Mouse (Mus musculus): ENCODE measurements around the gene Amn. TPM values are rescaled to one million over a fixed set of nuclear protein-coding genes. Genes with fewer than 3 reads are reported as not detected.

Amn gene
- polyA plus RNA-seq, 1 experiment from 2014 or later, result 50.2 TPM

DNA sequence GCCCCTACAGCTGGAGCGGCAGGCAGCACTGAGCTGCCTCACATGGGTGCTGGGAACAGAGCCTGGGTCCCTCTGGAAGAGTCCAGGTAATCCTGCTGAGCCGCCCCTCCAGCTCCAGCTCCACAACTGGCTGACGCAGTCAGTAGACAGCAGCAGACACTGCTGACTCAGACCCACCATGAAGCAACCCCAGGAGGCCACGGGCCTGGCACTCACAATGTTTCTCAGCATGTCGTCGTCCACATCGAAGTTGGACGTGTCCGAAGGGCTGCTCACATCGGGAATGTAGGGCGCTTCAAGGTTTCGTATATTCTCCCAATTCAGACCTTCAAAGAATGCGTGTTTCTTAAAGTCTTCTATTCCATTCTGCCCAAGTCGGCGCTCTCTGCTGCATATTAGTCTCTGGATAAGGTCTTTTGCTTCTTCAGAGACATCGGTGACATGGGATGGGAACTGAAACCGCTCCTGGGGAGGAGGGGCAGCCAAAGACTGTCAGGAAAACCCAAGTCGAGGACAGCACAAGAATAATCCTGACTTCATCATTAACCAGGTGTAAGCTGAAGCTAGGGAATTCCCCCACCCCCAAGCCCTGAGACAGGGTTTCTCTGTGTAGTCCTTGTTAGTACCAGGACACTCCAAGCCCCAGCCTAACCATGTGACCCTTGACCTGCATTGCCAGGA lies 55.0 kb downstream of the Amn start:
- 95% methylated on average over 18 of the region's 18 CpGs for WGBS
- Histone ChIP-seq H3K27ac (replicated peaks) (no peak overlapping the region), H3K9me3 (replicated peaks) (no peaks in the 10 kb centered on the region), H3K27me3 (replicated peaks) (no peaks in the 10 kb centered on the region), H3K9ac (replicated peaks) (no peak overlapping the region), H3K4me2 (no peak overlapping the region), H3K36me3 (peaks cover 85% of the 10 kb centered on the region), H3K4me3 (replicated peaks) (no peak overlapping the region), H3K4me1 (no peaks in the 10 kb centered on the region)
- ATAC-seq (ENCODE audit: low FRiP score), result no peak

Other genes starting within 250 kb of the Amn start
- 4.5 and 6.0 TPM in 2 replicates for gene Rcor1, start 231.7 kb upstream of the Amn start, polyA plus RNA-seq (2015; fragmentation: Nextera tagmentation; extraction: Ambion mirVana)
- 16.9 and 19.0 TPM in 2 replicates for gene Traf3, start 104.7 kb upstream of the Amn start, polyA plus RNA-seq (2015; fragmentation: Nextera tagmentation; extraction: Ambion mirVana)
- not detected in 2 replicates for gene 4930595D18Rik, start 86.6 kb upstream of the Amn start, polyA plus RNA-seq (2015; fragmentation: Nextera tagmentation; extraction: Ambion mirVana)
- 30.2 and 33.7 TPM in 2 replicates for gene Cdc42bpb, start 106.6 kb downstream of the Amn start, polyA plus RNA-seq (2015; fragmentation: Nextera tagmentation; extraction: Ambion mirVana)
- 1.4 and 2.8 TPM in 2 replicates for gene Lbhd2, start 135.7 kb downstream of the Amn start, polyA plus RNA-seq (2015; fragmentation: Nextera tagmentation; extraction: Ambion mirVana)
- gene Exoc3l4, start 145.9 kb downstream of the Amn start, polyA plus RNA-seq (2015; fragmentation: Nextera tagmentation; extraction: Ambion mirVana), result 1.9 and 11.8 TPM in 2 replicates
- 1.00 and 3.3 TPM in 2 replicates for gene Tnfaip2, start 171.4 kb downstream of the Amn start, polyA plus RNA-seq (2015; fragmentation: Nextera tagmentation; extraction: Ambion mirVana)
- gene Gm266, start 214.7 kb downstream of the Amn start, polyA plus RNA-seq (2015; fragmentation: Nextera tagmentation; extraction: Ambion mirVana), result 2.9 and 12.0 TPM in 2 replicates